Mouse (Mus musculus): ENCODE data around the gene Capn10.
"Not testable (repeated sequence)": the region's sequence is repeated elsewhere in the genome, so short reads cannot be mapped to it uniquely, and the experiment has no call there.

The Capn10 gene

GRCm38 (mm10) chr1:92919775-92920174, 14.4 kb upstream of the Capn10 start:
- in situ Hi-C loops (cut with MboI, MseI), result no loop called here

- in situ Hi-C loops (cut with MboI, MseI), result no loop called here
Measured at GRCm38 (mm10) chr1:92920474-92921200, 13.5 kb upstream of the Capn10 start.

GRCm38 (mm10) chr1:92921496-92921895, 12.7 kb upstream of the Capn10 start:
- in situ Hi-C loops (cut with MboI, MseI), result no loop called here

GRCm38 (mm10) chr1:92930171-92930706, 3.9 kb upstream of the Capn10 start:
- in situ Hi-C loops (cut with MboI, MseI), result loop anchor here (25.0 kb wide), 1 partner anchor 1532 kb away; no protein-coding TSS in a partner anchor

GRCm38 (mm10) chr1:92933611-92934010, 565 bp upstream of the Capn10 start:
- in situ Hi-C loops (cut with MboI, MseI), result loop anchor here (25.0 kb wide), 1 partner anchor 1529 kb away; no protein-coding TSS in a partner anchor

- in situ Hi-C loops (cut with MboI, MseI), result loop anchor here (25.0 kb wide), 1 partner anchor 1527 kb away; no protein-coding TSS in a partner anchor
Measured at GRCm38 (mm10) chr1:92935054-92935962, 1.1 kb downstream of the Capn10 start.

GRCm38 (mm10) chr1:92935977-92936376, 1.8 kb downstream of the Capn10 start:
- in situ Hi-C loops (cut with MboI, MseI), result loop anchor here (25.0 kb wide), 1 partner anchor 1526 kb away; no protein-coding TSS in a partner anchor

- in situ Hi-C loops (cut with MboI, MseI), result loop anchor here (25.0 kb wide), 1 partner anchor 1526 kb away; no protein-coding TSS in a partner anchor
Measured at GRCm38 (mm10) chr1:92936467-92936866, 2.3 kb downstream of the Capn10 start.

GRCm38 (mm10) chr1:92937797-92938196, 3.6 kb downstream of the Capn10 start:
- in situ Hi-C loops (cut with MboI, MseI), result loop anchor here (25.0 kb wide), 1 partner anchor 1525 kb away; no protein-coding TSS in a partner anchor

- in situ Hi-C loops (cut with MboI, MseI), result loop anchor here (10.0 to 25.0 kb wide), 2 partner anchors 605 to 1523 kb away; no protein-coding TSS in a partner anchor
Measured at GRCm38 (mm10) chr1:92939746-92940145, 5.6 kb downstream of the Capn10 start.

- in situ Hi-C loops (cut with MboI, MseI), result loop anchor here (10.0 to 25.0 kb wide), 2 partner anchors 601 to 1519 kb away; no protein-coding TSS in a partner anchor
Measured at GRCm38 (mm10) chr1:92943219-92943989, 9.2 kb downstream of the Capn10 start.

- in situ Hi-C loops (cut with MboI, MseI), result loop anchor here (10.0 to 25.0 kb wide), 2 partner anchors 597 to 1514 kb away; no protein-coding TSS in a partner anchor
Measured at GRCm38 (mm10) chr1:92947966-92948365, 13.8 kb downstream of the Capn10 start.

GRCm38 (mm10) chr1:92949426-92949825, 15.2 kb downstream of the Capn10 start:
- in situ Hi-C loops (cut with MboI, MseI), result loop anchor here (10.0 to 25.0 kb wide), 2 partner anchors 595 to 1513 kb away; no protein-coding TSS in a partner anchor

- in situ Hi-C loops (cut with MboI, MseI), result no loop called here
Measured at GRCm38 (mm10) chr1:92950607-92951006, 16.4 kb downstream of the Capn10 start, which contains the start of gene Gpr35. Gpr35 (plus strand) TSS chr1:92950865.

- in situ Hi-C loops (cut with MboI, MseI), result no loop called here
Measured at GRCm38 (mm10) chr1:92953641-92954040, 19.5 kb downstream of the Capn10 start.

GRCm38 (mm10) chr1:92956571-92957335, 22.6 kb downstream of the Capn10 start:
- in situ Hi-C loops (cut with MboI, MseI), result not testable (repeated sequence)

GRCm38 (mm10) chr1:92958999-92959398, 24.8 kb downstream of the Capn10 start:
- in situ Hi-C loops (cut with MboI, MseI), result no loop called here

GRCm38 (mm10) chr1:92970791-92971190, 36.6 kb downstream of the Capn10 start:
- in situ Hi-C loops (cut with MboI, MseI), result not testable (repeated sequence)

GRCm38 (mm10) chr1:92971879-92972795, 38.0 kb downstream of the Capn10 start:
- in situ Hi-C loops (cut with MboI, MseI), result no loop called here
